Mouse (Mus musculus) CD8-positive naive resting alpha-beta T cell, adult 2 months (primary cell): ENCODE results near the gene Prss40.

Source experiments
- DNase-seq, 2 experiments: peaks; one replicate each; pipeline ENCODE4 v3.0.0; 2022; ENCODE audit warnings: low read depth in 2 of 2, low spot score in 2 of 2

The Prss40 gene

GRCm38 (mm10) chr1:34560843-34561242 lies at the start of gene Prss40:
TSS of gene Prss40 (minus strand) at chr1:34560943.
- no peak for DNase-seq

GRCm38 (mm10) chr1:34602363-34602762 lies 41.6 kb upstream of the Prss40 start:
- DNase-seq, result peak; percentile 48 to 52

DNA sequence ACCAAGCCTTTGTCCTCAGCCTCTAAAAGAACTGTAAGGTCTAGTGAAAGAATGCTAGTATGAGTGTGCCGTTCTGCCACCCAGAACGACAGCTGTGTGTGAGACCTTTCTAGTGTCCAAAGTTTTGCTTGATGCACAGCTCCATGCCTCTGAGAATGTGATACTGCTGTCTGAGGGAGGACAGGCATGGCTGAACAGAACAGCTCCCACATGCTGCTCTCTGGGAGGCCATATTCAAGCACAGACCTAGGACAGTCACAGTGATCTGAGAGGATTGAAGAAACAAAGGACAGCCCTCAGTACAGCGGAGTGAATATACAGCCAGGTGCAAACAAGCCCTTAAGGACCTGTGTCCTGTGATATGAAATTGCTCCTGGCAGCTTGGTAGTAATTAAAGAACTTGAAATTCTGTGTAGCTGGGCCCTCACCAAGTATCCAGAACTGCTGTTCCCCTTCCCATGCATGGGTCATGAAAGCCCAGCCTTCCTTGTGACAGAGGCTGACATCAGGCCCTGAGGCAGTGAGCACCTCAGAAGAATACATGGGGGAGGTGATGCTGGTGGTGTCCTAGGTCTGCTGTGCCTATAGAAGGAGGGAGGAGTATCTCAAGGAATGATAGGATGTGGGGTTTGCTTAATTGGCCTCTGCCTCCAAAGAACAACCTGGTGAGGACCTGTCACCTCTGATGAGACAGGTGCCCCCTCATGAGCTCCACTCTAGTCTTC lies 40.7 kb upstream of the Prss40 start:
- DNase-seq, result no peak

- DNase-seq, result no peak
Measured at GRCm38 (mm10) chr1:34600000-34600399, 39.3 kb upstream of the Prss40 start.

DNA sequence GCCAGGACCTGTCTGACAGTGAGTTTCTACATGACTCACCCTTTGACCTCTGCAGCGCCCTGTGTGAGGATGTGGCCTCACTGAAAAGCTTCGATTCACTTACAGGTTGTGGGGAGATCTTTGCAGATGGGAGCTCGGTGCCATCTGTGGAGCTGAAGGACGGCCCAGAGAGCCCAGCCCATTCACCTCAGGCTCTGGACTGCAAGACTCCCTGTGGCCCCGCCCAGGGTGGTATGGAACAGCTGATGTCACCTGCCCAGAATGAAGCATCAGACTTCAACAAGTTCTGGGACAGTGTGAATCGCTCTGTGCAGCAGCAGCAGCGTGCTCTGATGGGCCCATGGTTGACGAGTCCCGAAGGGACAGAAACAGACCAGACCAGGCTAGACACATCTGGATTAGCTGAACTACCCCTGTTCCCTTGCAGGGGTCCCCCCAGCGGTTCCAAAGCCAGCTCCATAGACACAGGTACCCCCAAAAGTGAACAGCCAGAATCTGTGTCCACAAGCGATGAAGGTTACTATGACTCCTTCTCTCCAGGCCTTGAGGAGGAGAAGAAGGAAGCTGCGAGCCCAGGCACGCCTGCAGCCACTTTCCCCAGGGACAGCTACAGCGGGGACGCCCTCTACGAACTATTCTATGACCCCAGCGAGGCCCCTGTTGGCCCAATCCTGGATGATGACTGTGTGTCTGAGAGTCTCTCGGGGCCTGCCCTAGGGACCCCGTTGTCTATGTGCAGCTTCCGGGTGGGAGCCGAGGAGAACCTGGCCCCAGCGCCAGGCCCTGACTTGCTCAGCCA lies 26.8 kb upstream of the Prss40 start:
- DNase-seq, result no peak

DNA sequence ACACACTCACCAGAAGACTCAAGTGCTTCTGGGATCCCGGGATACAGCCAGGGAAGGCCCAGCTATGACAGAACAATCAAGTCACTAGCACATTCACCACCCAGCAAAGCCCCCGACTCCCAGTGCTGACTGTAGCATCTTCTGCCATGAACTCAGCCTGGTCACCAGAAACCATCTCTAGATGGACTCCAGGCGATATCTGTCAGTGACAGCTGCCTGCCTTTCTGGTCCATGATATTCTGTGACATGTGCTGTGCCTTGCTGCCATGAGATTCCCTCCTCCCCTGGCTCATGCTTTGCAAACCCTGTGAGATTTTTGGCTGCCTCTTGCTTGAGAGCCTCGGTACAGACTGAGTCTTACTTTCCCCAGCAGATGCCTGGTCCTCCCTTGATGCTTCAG lies 24.0 kb upstream of the Prss40 start:
- DNase-seq, result no peak

DNA sequence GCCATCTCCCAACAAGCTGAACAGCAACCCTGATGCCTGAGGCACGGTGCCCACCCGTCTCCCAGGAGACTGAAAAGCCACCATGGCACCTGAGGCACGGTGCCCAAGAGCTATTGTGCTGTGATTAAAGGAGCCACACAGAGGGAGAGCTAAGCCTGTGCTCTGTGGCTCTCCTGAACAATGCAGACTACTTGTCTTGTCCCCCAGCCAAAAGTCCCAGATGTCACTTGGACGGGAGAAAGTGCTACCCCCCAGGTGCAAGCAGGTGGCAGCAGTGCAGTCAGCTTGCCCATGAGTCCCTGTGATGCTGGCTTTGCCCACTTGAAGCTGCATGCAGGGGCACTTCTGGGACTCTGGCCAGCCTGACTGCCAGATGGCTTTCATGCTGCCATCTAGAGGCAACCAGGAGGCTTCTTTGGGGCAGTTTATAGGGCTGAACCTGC lies 23.1 kb upstream of the Prss40 start:
- no peak for DNase-seq

DNA sequence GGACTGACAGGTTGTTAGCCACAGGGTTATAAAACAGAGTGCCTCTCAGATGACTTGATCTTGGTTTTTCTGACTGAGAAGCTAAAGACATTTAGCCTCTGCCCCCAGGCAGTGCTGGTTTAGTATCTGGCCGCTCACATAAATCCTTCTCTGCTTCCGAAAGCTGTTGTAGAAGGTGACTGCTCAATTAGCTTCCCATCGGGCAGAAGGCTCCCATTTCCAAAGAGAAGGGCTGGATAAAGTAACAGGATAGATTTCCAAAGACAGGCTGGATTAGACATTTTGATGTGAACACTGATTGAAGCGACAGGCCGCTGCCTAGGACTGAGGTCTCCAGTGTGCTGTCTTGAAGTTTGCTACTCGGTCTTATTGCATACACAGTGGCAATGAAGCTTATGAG lies 21.5 kb upstream of the Prss40 start:
- no peak for DNase-seq

DNA sequence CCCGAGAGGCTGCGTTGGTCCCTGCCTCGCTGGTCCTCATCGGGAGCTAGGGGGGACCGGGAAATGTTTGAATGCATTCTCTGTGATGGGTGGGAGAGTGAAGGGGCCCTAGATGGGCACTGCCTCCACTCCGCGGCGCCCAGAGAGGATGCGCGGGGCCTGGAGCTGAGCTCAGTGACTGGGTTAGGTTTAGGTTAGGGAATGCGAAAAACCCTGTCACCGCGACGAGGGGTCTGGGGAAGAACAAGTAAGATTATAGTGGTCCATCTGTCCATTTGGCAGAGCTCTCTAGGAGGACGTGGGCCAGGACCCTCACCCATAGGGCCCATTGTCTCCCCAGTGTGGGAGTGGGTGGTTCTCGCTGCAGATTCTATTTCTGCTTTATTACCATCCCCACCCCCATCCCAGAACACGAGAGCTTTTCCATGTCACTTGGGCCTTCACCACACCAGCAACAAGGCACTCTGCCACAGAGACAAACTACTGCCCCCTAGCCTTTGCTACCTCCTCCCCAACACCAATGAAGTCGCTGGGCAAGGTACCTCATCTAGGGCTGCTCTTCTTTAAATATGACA lies 19.1 kb upstream of the Prss40 start:
- no peak for DNase-seq

- peak; percentile 5 to 8 for DNase-seq
Measured at GRCm38 (mm10) chr1:34578851-34579781, 18.4 kb upstream of the Prss40 start, which contains the start of gene Amer3. TSS of gene Amer3 (plus strand) at chr1:34579657.

DNA sequence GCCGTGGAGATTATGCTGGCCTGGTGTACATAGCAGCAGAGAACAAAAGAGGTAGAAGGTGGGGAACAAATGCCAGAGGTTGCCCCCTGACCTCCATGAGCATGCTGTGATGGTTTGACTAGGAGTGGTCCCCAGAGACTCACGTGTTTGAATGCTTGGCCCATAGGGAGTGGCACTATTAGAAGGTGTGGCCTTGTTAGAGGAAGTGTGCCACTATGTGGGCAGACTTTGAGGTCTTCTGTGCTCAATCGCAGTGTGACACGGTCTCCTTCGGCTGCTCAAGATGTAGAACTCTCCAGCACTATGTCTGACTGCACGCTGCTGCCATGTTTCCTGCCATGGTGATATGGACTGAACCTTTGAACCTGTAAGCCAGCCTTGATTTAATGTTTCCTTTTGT lies 12.5 kb upstream of the Prss40 start:
- DNase-seq, result no peak

- no peak for DNase-seq
Measured at GRCm38 (mm10) chr1:34571431-34571830, 10.7 kb upstream of the Prss40 start.

GRCm38 (mm10) chr1:34569876-34570275 lies 9.1 kb upstream of the Prss40 start:
- DNase-seq, result no peak

GRCm38 (mm10) chr1:34568120-34568519 lies 7.4 kb upstream of the Prss40 start:
- no peak for DNase-seq

DNA sequence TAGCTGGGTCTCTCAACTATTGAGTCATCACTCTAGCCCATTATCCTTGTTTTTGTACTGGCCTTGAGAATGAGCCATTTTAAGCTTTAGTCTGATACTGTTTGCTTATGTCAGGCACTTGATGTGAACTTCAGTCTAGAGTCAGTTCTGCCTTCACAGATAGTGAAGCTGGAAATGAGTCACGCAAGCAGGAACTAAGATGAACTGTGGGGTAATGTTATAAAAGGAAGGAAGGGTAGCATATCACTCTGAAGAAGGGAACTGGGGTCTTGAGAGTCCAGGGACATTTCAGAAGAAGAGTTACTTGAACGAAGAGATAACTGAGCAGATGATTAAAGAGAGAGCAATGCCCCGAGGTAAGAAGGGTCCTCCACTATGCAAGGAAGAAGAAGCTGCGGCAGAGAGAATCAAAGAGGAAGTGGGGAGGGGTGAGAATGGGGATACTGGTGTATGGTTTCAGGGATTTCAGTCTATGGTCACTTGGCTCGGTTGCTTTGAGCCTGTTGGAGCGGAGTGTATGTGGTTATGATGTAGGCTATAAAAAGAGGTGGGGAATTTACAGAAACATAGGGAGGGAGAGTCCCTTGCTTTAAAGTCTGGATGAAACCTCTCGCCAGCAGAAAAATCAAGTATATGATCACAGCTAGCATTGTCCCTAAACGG lies 3.8 kb upstream of the Prss40 start:
- DNase-seq, result no peak

GRCm38 (mm10) chr1:34554275-34554674 lies 6.5 kb downstream of the Prss40 start:
- peak in 1 of 2 experiments; percentile 15 for DNase-seq

DNA sequence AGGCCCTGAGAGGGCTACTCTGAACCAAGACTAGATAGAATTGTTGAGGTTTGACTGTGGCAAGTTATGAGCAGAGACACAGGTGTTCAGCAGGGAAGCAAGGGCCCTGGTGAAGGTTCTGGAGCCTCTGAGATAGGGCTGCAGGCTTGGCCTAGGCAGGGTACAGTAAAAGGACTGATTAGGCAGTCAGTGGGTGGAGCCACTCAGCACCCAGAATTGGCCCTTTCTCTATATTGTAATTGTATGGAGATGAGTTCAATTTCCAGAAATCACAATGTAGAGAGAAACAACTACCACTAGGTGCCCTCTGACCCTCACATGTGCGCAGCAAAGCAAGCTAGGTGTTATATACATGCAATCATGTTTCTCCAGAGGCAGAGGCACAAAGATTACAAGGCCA lies 7.1 kb downstream of the Prss40 start:
- no peak for DNase-seq

- no peak for DNase-seq
Measured at GRCm38 (mm10) chr1:34547074-34547473, 13.7 kb downstream of the Prss40 start.

- peak in 1 of 2 experiments; percentile 12 for DNase-seq
Measured at GRCm38 (mm10) chr1:34536767-34537485, 23.8 kb downstream of the Prss40 start.

DNA sequence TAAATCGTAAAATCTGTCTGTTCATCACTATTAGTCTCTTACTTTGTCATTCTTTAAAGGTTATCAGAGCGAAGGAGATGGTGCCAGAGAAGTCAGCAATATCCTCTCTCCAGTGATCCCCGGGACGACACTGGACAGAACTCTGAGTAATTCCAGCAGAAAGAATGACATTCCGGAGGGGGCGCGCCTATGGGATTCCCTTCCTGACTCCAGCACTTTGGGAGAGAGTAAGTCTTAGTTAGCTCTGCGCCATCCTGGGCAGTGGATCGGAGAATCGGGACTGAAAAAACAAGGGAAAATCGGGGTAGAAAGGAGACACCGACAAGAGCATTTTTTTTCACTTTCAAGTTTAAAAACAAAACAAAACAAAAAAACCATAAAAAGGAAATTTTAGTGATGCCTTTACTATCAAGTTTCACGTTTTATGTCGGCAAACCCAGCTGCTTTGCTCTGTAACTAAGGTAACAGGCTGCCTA lies 24.4 kb downstream of the Prss40 start:
- DNase-seq, result no peak
